In genomic region chr2:152709066-152709465, GRCm38 (mm10) we compare ENCODE assay signal across 30 mouse cellular contexts. TPM values are rescaled to one million over a fixed set of nuclear protein-coding genes. Genes with fewer than 3 reads are reported as not detected.
DNase-seq lines count a peak whose midpoint lies in the region; ATAC-seq and TF ChIP-seq lines count a peak whose summit lies in the region.
"Had no signal": no experiment of that assay in that cellular context is flagged by ENCODE, and none has a peak within 500 bp of the region (broad histone marks: within the 10 kb centered on the region; RNA-seq: fewer than 3 reads in every experiment).

No protein-coding gene starts in this region.

- no peak for DNase-seq in heart, adult 2 months
- DNase-seq in heart, adult 18-20 months = no peak
- DNase-seq in embryonic facial prominence, embryonic 10.5 days (ENCODE audit: low spot score) = no peak
- no peak for DNase-seq in right cerebral cortex, postnatal 14 days
- no peak for DNase-seq in kidney, postnatal 36 days
- DNase-seq: adrenal gland, postnatal 25 days; cerebellum, adult 8-10 months; cerebellum, postnatal 25 days; heart, postnatal 10 days; kidney, adult 2 months; kidney, postnatal 10 days; layer of hippocampus, adult 9-11 months; lung, postnatal 36 days; retina, postnatal 1 day; right cerebral cortex, postnatal 25 days; thymus, postnatal 14 days had no signal

- no peak overlapping the region for H3K4me3 ChIP-seq in heart, adult 2 months
- 0 out of 2 replicates have a peak overlapping the region, but pooled peaks have one; percentile 13 for H3K4me3 ChIP-seq in E14TG2a.4 (replicated peaks; ENCODE audit: low read length)
- H3K4me3 ChIP-seq in embryonic facial prominence, embryonic 10.5 days = no peak overlapping the region
- no peak overlapping the region for H3K4me3 ChIP-seq in limb, embryonic 15.5 days
- H3K4me3 ChIP-seq: embryonic facial prominence, embryonic 12.5 days; erythroblast, embryonic 14.5 days; heart, embryonic 13.5 days; hindbrain, embryonic 15.5 days; liver, embryonic 15.5 days; lung, embryonic 15.5 days; midbrain, embryonic 13.5 days; stomach, embryonic 15.5 days had no signal

- H3K36me3 ChIP-seq in heart, adult 2 months (ENCODE audit: control insufficient read depth, insufficient read depth, low read length) = peaks cover 3% of the 10 kb centered on the region
- peaks cover 14% of the 10 kb centered on the region for H3K36me3 ChIP-seq in E14TG2a.4 (ENCODE audit: insufficient read depth, low read length)
- peaks cover 45% of the 10 kb centered on the region for H3K36me3 ChIP-seq in embryonic facial prominence, embryonic 10.5 days (replicated peaks)
- peaks cover 17% of the 10 kb centered on the region for H3K36me3 ChIP-seq in limb, embryonic 15.5 days

- TF ChIP-seq CTCF in heart, adult 2 months (IDR thresholded peaks at IDR 0.05) = no peak
- TF ChIP-seq CTCF in E14TG2a.4 (conservative IDR thresholded peaks at IDR 0.05; ENCODE audit: low read length) = no peak

- no peak overlapping the region for H3K4me2 ChIP-seq in limb, embryonic 15.5 days
- H3K4me2 ChIP-seq: embryonic facial prominence, embryonic 12.5 days; liver, embryonic 15.5 days; lung, embryonic 15.5 days; midbrain, embryonic 13.5 days; stomach, embryonic 15.5 days had no signal

- peaks cover 16% of the 10 kb centered on the region for H3K4me1 ChIP-seq in heart, adult 2 months (ENCODE audit: control insufficient read depth, insufficient read depth, low read length)
- H3K4me1 ChIP-seq in E14TG2a.4 (replicated peaks; ENCODE audit: low read depth, low read length) = peaks cover 76% of the 10 kb centered on the region
- H3K4me1 ChIP-seq in embryonic facial prominence, embryonic 10.5 days = peaks cover 48% of the 10 kb centered on the region
- peaks cover 56% of the 10 kb centered on the region for H3K4me1 ChIP-seq in limb, embryonic 15.5 days

- intact Hi-C loops in heart, adult 2 months (cut with DNase I) = no loop called here

- TF ChIP-seq POLR2A in heart, adult 2 months (IDR thresholded peaks at IDR 0.05; ENCODE audit: insufficient read depth, low read depth, low read length) = no peak

- 55% methylated on average over 5 of the region's 5 CpGs for WGBS in heart, adult 2 months
- 88% methylated on average over 5 of the region's 5 CpGs for WGBS in embryonic facial prominence, embryonic 10.5 days
- 78% methylated on average over 5 of the region's 5 CpGs for WGBS in limb, embryonic 15.5 days

- peak overlapping the region; percentile 91; the same call in 1 of the 2 replicates for H3K27ac ChIP-seq in heart, adult 2 months
- H3K27ac ChIP-seq in embryonic facial prominence, embryonic 10.5 days (replicated peaks) = peak overlapping the region; percentile 94; the same call in 1 of the 2 replicates
- H3K27ac ChIP-seq in limb, embryonic 15.5 days = peak overlapping the region; percentile 95
- H3K27ac ChIP-seq: liver, embryonic 15.5 days had no signal

- no peaks in the 10 kb centered on the region for H3K79me2 ChIP-seq in heart, adult 2 months (replicated peaks; ENCODE audit: control insufficient read depth, insufficient read depth, low read length)

- no peaks in the 10 kb centered on the region for H3K27me3 ChIP-seq in heart, adult 2 months (ENCODE audit: control insufficient read depth, insufficient read depth, low read length)
- no peaks in the 10 kb centered on the region for H3K27me3 ChIP-seq in E14TG2a.4 (ENCODE audit: insufficient read depth, low read length)
- H3K27me3 ChIP-seq in embryonic facial prominence, embryonic 10.5 days (replicated peaks; ENCODE audit: low read depth, poor library complexity, severe bottlenecking) = no peaks in the 10 kb centered on the region
- H3K27me3 ChIP-seq in limb, embryonic 15.5 days = no peaks in the 10 kb centered on the region
- H3K27me3 ChIP-seq: embryonic facial prominence, embryonic 12.5 days; heart, embryonic 13.5 days; hindbrain, embryonic 15.5 days; liver, embryonic 15.5 days; lung, embryonic 15.5 days; midbrain, embryonic 13.5 days; stomach, embryonic 15.5 days had no signal

- H3K9ac ChIP-seq in heart, adult 2 months (ENCODE audit: low read depth, low read length) = no peak overlapping the region
- H3K9ac ChIP-seq in limb, embryonic 15.5 days = no peak overlapping the region
- H3K9ac ChIP-seq: embryonic facial prominence, embryonic 12.5 days; heart, embryonic 13.5 days; hindbrain, embryonic 15.5 days; liver, embryonic 15.5 days; lung, embryonic 15.5 days; stomach, embryonic 15.5 days had no signal

- ATAC-seq in limb, embryonic 15.5 days (ENCODE audit: insufficient number of reproducible peaks, low FRiP score, low TSS enrichment, low read depth) = no peak
- no peak for ATAC-seq in erythroblast, adult 5-6 weeks (replicated peaks; ENCODE audit: low FRiP score, poor library complexity, severe bottlenecking)
- ATAC-seq: forebrain, embryonic 16.5 days; midbrain, embryonic 13.5 days had no signal

- H3K9me3 ChIP-seq in E14TG2a.4 (ENCODE audit: low read length) = no peaks in the 10 kb centered on the region
- H3K9me3 ChIP-seq in embryonic facial prominence, embryonic 10.5 days = no peaks in the 10 kb centered on the region
- H3K9me3 ChIP-seq in limb, embryonic 15.5 days = no peaks in the 10 kb centered on the region
- H3K9me3 ChIP-seq: embryonic facial prominence, embryonic 12.5 days; heart, embryonic 13.5 days; hindbrain, embryonic 15.5 days; liver, embryonic 15.5 days; lung, embryonic 15.5 days; midbrain, embryonic 13.5 days; stomach, embryonic 15.5 days had no signal

- no peak for TF ChIP-seq EP300 in heart, adult 2 months (IDR thresholded peaks at IDR 0.05; ENCODE audit: insufficient read depth, low read depth, low read length)

RNA-seq across cellular contexts. Expression of gene Mcts2, which starts 22.2 kb away (rescaled TPM):
- total RNA-seq in heart, adult 2 months (2021) = 10 to 100 TPM; 14.8 to 18.2 TPM
- 8.6 and 12.1 TPM in 2 replicates for polyA plus RNA-seq in heart, adult 2 months (2012; rRNA removed)
- 10 to 100 TPM; 15.8 to 16.4 TPM for total RNA-seq in heart, adult 18-20 months (2021)
- 37.6 and 40.2 TPM in 2 replicates for polyA plus RNA-seq in embryonic facial prominence, embryonic 10.5 days (2016; fragmentation: Nextera tagmentation; extraction: Ambion mirVana)
- polyA plus RNA-seq in limb, embryonic 15.5 days (2015; fragmentation: Nextera tagmentation; extraction: Ambion mirVana) = 22.0 and 24.2 TPM in 2 replicates
- total RNA-seq in erythroblast, adult 5-6 weeks (2015; ENCODE audit: low replicate concordance) = 2.3 TPM in 1 of 2 replicates, not detected in the other
- total RNA-seq in erythroblast, adult 5-6 weeks (2017; ENCODE audit: low replicate concordance) = 1.4 and 3.2 TPM in 2 replicates

RNA-seq across cellular contexts. Expression of gene Id1, which starts 27.0 kb away (rescaled TPM):
- total RNA-seq in heart, adult 2 months (2021) = 10 to 100 TPM; 56.5 to 59.8 TPM
- 74.7 and 113 TPM in 2 replicates for polyA plus RNA-seq in heart, adult 2 months (2012; rRNA removed)
- 10 to 100 TPM; 63.7 to 75.1 TPM for total RNA-seq in heart, adult 18-20 months (2021)
- 161 and 182 TPM in 2 replicates for polyA plus RNA-seq in embryonic facial prominence, embryonic 10.5 days (2016; fragmentation: Nextera tagmentation; extraction: Ambion mirVana)
- 167 and 168 TPM in 2 replicates for polyA plus RNA-seq in limb, embryonic 15.5 days (2015; fragmentation: Nextera tagmentation; extraction: Ambion mirVana)
- 3.6 TPM in 1 of 2 replicates, not detected in the other for total RNA-seq in erythroblast, adult 5-6 weeks (2015; ENCODE audit: low replicate concordance)
- 3.7 and 4.5 TPM in 2 replicates for total RNA-seq in erythroblast, adult 5-6 weeks (2017; ENCODE audit: low replicate concordance)
- total RNA-seq: megakaryocyte-erythroid progenitor cell, adult 5-6 weeks had no signal

RNA-seq across cellular contexts. Expression of gene H13, which starts 39.8 kb away (rescaled TPM):
- total RNA-seq in heart, adult 2 months (2021) = 10 to 100 TPM; 33.9 to 37.6 TPM
- polyA plus RNA-seq in heart, adult 2 months (2012; rRNA removed) = 42.9 and 43.5 TPM in 2 replicates
- total RNA-seq in heart, adult 18-20 months (2021) = 10 to 100 TPM; 32.7 to 39.6 TPM
- polyA plus RNA-seq in embryonic facial prominence, embryonic 10.5 days (2016; fragmentation: Nextera tagmentation; extraction: Ambion mirVana) = 102 and 110 TPM in 2 replicates
- 143 and 150 TPM in 2 replicates for polyA plus RNA-seq in limb, embryonic 15.5 days (2015; fragmentation: Nextera tagmentation; extraction: Ambion mirVana)
- total RNA-seq in erythroblast, adult 5-6 weeks (2015; ENCODE audit: low replicate concordance) = 32.9 and 37.4 TPM in 2 replicates
- 13.8 and 20.8 TPM in 2 replicates for total RNA-seq in erythroblast, adult 5-6 weeks (2017; ENCODE audit: low replicate concordance)

RNA-seq across cellular contexts. Expression of gene Cox4i2, which starts 44.9 kb away (rescaled TPM):
- 10 to 100 TPM; 12.1 to 18.0 TPM for total RNA-seq in heart, adult 2 months (2021)
- polyA plus RNA-seq in heart, adult 2 months (2012; rRNA removed) = 12.0 and 13.2 TPM in 2 replicates
- total RNA-seq in heart, adult 18-20 months (2021) = 10 to 100 TPM; 11.9 to 15.2 TPM
- 9.9 and 10.1 TPM in 2 replicates for polyA plus RNA-seq in embryonic facial prominence, embryonic 10.5 days (2016; fragmentation: Nextera tagmentation; extraction: Ambion mirVana)
- polyA plus RNA-seq in limb, embryonic 15.5 days (2015; fragmentation: Nextera tagmentation; extraction: Ambion mirVana) = 33.9 and 36.2 TPM in 2 replicates
- not detected in 2 replicates for total RNA-seq in erythroblast, adult 5-6 weeks (2015; ENCODE audit: low replicate concordance)
- total RNA-seq in erythroblast, adult 5-6 weeks (2017; ENCODE audit: low replicate concordance) = not detected in 2 replicates
- total RNA-seq: hematopoietic stem cell, adult 5-6 weeks; megakaryocyte-erythroid progenitor cell, adult 5-6 weeks had no signal
- polyA plus RNA-seq: erythroblast, embryonic 14.5 days had no signal

Comparison
In these comparisons a context has a peak if more than half of its experiments do, and no peak if none do; other contexts are left out.
1. RNA of gene Id1, which starts 27.0 kb away (total RNA-seq): 63.7 to 75.1 TPM in heart, adult 18-20 months and 56.5 to 59.8 TPM in heart, adult 2 months; 3.6 to 4.5 TPM in erythroblast, adult 5-6 weeks; every median in the first group is over 10 times any median in the second.
2. Peak in every context shown above with its lines, with median percentiles within 50 percentile points of each other: H3K27ac ChIP-seq.